Mouse (Mus musculus): ENCODE results near the gene F11. TPM values are rescaled to one million over a fixed set of nuclear protein-coding genes. Genes with fewer than 3 reads are reported as not detected.
A peak's percentile ranks its signal among the peaks of the same experiment; 100 is the strongest.

F11 gene
- not detected for total RNA-seq (2021)

DNA sequence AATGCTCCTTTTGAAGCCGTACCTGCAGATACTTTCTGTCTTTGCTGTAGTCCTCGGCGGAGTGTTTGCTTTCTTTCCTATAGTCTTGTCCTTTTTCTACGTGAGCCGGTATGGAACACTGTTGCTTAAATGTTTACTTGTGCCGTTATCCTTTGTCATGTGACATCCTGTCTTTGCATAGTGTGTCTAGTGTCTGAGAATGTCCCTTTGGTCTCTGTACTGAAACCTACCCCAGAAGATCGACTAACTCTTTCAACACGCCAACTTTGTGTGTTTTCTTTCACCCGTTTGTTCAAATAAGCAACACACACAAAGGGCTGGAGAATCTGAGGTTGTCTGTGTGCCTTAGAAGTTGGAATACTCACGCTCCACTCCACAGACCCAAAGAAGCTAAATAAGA is at the start of gene F11:
F11 (minus strand) TSS at position 112 of the 400 bp plus-strand sequence.
- DNase-seq: no peak
- intact Hi-C loops (cut with DNase I): no loop called here

- no peak for DNase-seq
- intact Hi-C loops (cut with DNase I): no loop called here
These were observed 49.1 kb upstream of the F11 start for GRCm38 (mm10) chr8:45310967-45311366.

- no peak for DNase-seq
- intact Hi-C loops (cut with DNase I): no loop called here
These were observed 46.5 kb upstream of the F11 start, which contains the start of gene Gm45753 for GRCm38 (mm10) chr8:45308366-45308765. Gm45753 (minus strand) TSS chr8:45308466.

GRCm38 (mm10) chr8:45305479-45305878 is 43.6 kb upstream of the F11 start:
- intact Hi-C loops (cut with DNase I): no loop called here
- DNase-seq: no peak

- intact Hi-C loops (cut with DNase I): no loop called here
These were observed 42.5 kb upstream of the F11 start for GRCm38 (mm10) chr8:45304354-45304753.

GRCm38 (mm10) chr8:45302390-45302789 is 40.6 kb upstream of the F11 start:
- no peak for DNase-seq
- intact Hi-C loops (cut with DNase I): no loop called here

More at GRCm38 (mm10) chr8:45304354-45304753, 42.5 kb upstream of the F11 start:
- DNase-seq: no peak

DNA sequence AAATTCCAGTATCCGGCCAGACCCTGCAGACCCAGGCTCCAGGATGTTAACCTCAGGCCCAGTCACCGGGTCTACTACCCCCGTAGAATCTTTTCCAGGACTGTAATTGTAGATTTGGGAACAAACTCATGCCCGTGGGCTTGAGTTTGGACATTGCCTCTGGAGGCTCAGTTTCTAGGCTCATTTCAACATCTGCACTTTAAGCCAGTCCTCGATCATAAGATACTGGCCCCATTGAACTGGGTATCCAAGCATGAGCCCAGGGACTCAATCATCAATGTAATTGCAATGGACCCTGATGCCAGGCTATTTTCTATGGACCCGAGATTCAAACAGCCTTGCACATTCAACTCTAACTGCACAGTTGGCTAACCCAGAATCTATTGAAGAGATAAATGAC is 33.4 kb upstream of the F11 start:
- intact Hi-C loops (cut with DNase I): no loop called here
- DNase-seq: no peak

GRCm38 (mm10) chr8:45294687-45295086 is 32.9 kb upstream of the F11 start, which contains the start of gene Klkb1:
Klkb1 (minus strand) TSS chr8:45294859.
- intact Hi-C loops (cut with DNase I): no loop called here
- DNase-seq: no peak

DNA sequence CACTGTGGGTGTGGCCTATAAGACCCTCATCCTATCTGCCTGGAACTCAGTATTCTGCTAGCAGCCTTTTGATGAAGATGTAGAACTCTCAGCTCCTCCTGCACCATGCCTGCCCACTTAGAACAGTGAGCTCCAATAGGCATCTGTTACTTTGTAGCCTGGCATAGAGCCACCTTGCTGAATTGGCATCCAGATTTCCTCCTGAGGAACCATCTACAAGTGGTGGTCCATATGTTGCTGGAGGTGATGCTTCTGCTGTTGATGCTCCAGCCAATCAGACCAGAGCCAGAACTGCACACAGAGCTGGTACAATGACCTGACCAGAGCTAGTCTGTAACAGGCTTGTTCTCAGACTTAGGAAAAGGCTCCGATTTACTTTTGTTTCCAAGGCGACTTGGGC is 30.0 kb upstream of the F11 start:
- DNase-seq: no peak
- intact Hi-C loops (cut with DNase I): no loop called here

DNA sequence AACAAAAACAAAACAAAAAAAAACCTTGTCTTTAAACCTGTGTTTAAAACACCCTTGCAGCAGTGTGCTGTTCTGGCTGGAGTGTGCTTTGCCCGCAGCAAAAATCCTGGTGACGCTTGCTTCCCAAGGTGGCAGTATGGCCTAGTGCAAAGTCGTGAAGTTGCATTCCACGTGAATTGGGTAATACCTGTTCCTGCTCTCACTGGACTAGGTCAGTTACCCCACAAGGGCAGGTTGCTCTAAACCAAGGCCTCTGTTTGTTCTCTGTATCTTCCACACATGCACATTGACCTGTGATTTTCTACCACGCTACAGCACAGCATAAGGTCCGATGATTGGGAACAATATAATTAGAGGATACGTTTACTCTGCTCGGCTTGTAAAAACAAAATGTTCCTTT is 19.8 kb upstream of the F11 start:
- no peak for DNase-seq
- intact Hi-C loops (cut with DNase I): no loop called here

- intact Hi-C loops (cut with DNase I): no loop called here
- DNase-seq: no peak
These were observed 15.6 kb upstream of the F11 start for GRCm38 (mm10) chr8:45277453-45277852.

DNA sequence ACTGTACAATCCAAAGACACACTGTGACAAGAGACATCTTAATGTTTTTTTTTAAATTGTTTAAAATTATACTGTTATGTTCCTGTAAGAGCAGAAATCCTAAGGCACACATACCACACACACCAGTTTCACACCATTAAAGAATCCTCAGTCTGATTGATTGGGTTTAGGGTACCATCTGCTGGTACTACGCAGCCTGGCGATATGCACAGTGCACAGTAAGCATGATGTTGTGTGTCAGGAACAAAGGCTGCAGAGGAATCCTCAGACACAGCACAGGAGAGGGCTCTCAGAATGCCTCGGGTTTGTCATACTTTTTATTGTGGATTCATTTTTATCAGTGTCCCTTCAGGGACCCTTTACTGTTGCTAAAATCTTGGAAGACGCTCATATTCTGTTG is 12.5 kb upstream of the F11 start:
- intact Hi-C loops (cut with DNase I): no loop called here
- DNase-seq: no peak

DNA sequence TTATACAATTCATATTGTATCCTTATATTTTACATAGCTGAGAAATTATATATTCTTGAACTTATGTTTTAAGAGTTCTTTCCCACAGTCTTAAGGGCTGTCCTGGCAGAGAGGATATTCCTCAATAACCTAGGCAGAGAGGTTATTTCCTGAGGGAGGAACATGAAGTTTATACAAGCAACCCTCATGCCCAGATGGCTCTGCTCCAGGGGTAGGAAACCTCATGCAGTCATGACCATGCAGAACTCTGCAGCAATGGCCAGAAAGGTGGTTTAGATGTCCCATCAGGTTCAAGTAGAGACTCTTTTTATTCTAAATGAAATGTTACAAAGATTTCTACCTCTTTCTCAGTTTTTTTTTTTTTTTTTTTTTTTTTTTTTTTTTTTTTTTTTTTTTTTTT is 7.2 kb upstream of the F11 start:
- intact Hi-C loops (cut with DNase I): no loop called here
- no peak for DNase-seq

DNA sequence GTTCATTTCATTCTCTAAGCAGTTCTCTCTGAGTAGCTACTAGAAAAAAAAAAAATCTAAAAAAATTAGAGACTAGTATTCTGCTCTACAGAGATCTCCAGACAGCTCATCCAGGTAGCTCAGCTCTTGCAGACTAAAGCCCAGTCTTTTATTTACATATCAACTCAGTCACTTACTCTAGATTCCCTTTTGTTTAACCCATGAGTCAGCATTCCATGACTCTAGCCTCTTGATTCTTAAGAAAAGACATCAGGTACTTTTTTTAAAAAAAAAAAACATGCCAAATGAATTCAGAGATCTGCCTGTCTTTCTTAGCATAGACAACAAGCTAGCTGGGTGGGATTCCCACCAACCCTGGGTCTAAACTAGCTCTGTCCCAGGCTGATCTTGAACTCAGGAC is 6.7 kb upstream of the F11 start:
- intact Hi-C loops (cut with DNase I): no loop called here
- no peak for DNase-seq

GRCm38 (mm10) chr8:45267611-45268391 is 6.0 kb upstream of the F11 start:
- DNase-seq: peak; percentile 61 to 63
- intact Hi-C loops (cut with DNase I): no loop called here

- intact Hi-C loops (cut with DNase I): no loop called here
- DNase-seq: peak; percentile 14 to 17
These were observed 5.2 kb upstream of the F11 start for GRCm38 (mm10) chr8:45266993-45267392.

DNA sequence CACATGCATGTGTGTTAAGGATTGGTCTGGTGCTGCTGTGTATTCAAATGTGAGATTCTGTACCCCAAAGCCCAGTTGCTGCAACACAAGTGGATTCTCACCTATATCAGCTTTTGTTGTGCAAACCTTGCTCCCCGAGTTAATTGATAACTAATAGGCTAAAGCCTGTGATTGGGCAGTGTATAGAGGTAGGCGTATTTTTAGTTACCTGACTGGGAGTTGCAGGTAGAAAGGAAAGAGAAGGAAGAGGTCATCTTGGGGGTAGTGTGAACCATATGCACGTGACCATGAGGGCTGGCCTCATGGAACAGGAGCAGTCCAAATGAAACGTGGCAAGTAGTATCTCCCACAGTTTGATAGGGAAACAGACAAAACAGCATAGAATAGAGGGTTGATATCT is 3.1 kb upstream of the F11 start:
- intact Hi-C loops (cut with DNase I): no loop called here
- no peak for DNase-seq

DNA sequence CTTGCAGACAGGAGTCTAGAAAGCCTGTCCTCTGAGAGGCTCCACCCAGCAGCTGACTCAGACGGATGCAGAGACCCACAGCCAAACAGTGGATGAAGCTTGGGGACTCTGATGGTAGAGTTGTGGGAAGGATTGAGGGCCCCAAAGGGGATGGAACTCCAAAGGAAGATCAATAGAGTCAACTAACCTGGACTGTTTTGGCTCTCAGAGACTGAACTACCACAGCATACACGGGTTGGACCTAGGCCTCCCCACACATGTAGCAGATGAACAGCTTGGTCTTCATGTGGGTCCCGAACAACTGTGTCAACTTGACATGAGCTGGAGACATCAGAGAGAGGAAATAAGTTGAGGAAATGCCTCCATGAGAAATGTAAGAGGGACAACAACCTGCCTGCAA is 1.0 kb upstream of the F11 start:
- DNase-seq: no peak
- intact Hi-C loops (cut with DNase I): no loop called here

- intact Hi-C loops (cut with DNase I): no loop called here
- no peak for DNase-seq
These were observed 3.4 kb downstream of the F11 start for GRCm38 (mm10) chr8:45258421-45258820.

GRCm38 (mm10) chr8:45255040-45255439 is 6.8 kb downstream of the F11 start:
- intact Hi-C loops (cut with DNase I): no loop called here
- no peak for DNase-seq

GRCm38 (mm10) chr8:45254194-45254842 is 7.5 kb downstream of the F11 start:
- intact Hi-C loops (cut with DNase I): no loop called here
- DNase-seq: no peak

- intact Hi-C loops (cut with DNase I): no loop called here
- DNase-seq: no peak
These were observed 8.2 kb downstream of the F11 start for GRCm38 (mm10) chr8:45253586-45253985.
